Mouse (Mus musculus): ENCODE data around the gene Mageb3.
"Not testable (repeated sequence)": the region's sequence is repeated elsewhere in the genome, so short reads cannot be mapped to it uniquely, and the experiment has no call there.

Gene Mageb3

GRCm38 (mm10) chr2:121955765-121956223 is at the start of gene Mageb3, which contains the start of gene Ctdspl2:
Gene Mageb3 (minus strand): TSS chr2:121956092.
Gene Ctdspl2 (plus strand): TSS chr2:121956001.
- DNase-seq = peak; percentile 96 to 98

- no peak for DNase-seq
Measured at GRCm38 (mm10) chr2:121995738-121996137, 39.8 kb upstream of the Mageb3 start.

GRCm38 (mm10) chr2:121957216-121957792 is 1.4 kb upstream of the Mageb3 start:
- DNase-seq = no peak

- DNase-seq = peak; percentile 94 to 96
Measured at GRCm38 (mm10) chr2:121956224-121957018, 529 bp upstream of the Mageb3 start.

GRCm38 (mm10) chr2:121954971-121955656 is 778 bp downstream of the Mageb3 start:
- DNase-seq = peak in 1 of 2 experiments; percentile 3

- DNase-seq = no peak
Measured at GRCm38 (mm10) chr2:121943364-121943763, 12.5 kb downstream of the Mageb3 start.

- not testable (repeated sequence) for DNase-seq
Measured at GRCm38 (mm10) chr2:121937624-121938023, 18.3 kb downstream of the Mageb3 start.

- DNase-seq = peak in 1 of 2 experiments; percentile 10
Measured at GRCm38 (mm10) chr2:121916047-121916970, 39.6 kb downstream of the Mageb3 start.

GRCm38 (mm10) chr2:121909975-121910374 is 45.9 kb downstream of the Mageb3 start:
- no peak for DNase-seq
